Mouse (Mus musculus) ES-Bruce4 (cell line): Measurements from ENCODE around the gene Bdkrb2.

Experiments used
- CTCF ChIP-seq: IDR thresholded peaks from one replicate; pipeline ENCODE4 v1.8.1; 2011; ENCODE audit warnings: low read depth, low read length
- EP300 ChIP-seq: IDR thresholded peaks from 2 replicates; pipeline ENCODE4 v1.6.1; 2011; ENCODE audit warnings: low read depth, low read length; ENCODE audit not compliant: insufficient read depth
- POLR2A ChIP-seq: IDR thresholded peaks from one replicate; pipeline ENCODE4 v1.8.1; 2011; ENCODE audit warnings: low read length; ENCODE audit not compliant: insufficient read depth

DNA sequence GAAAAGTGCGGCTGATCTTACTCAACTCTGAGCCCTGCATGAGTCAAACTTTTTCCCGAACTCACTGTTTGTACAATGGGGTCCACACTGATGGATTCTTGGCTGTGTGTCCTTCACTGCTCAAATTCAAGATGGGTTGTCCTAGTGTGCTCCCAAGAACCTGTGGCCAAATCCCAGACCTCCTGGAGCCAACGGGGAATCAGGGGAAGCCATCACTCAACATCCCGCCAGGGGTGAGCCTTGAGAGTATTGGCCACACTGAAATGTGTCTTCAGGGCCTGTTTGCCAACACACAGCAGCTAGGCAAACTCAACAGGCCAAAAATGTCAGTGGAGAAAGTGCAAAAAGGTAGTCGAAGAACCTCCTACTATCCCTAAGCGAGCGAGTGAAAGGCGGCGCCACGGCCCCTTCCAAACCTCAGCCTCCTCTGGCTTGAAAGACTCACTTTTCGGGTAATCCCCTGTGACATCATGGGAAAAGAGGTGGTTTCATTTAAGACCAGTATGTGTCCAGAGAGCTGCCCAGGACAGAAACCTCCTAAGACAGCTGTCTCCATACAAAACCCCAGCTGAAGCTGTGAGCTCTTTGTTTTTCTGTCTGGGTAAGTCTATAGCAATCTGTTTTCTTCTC lies 39.7 kb downstream of the Bdkrb2 start, which contains the start of gene Bdkrb1:
- TF ChIP-seq CTCF = no peak
- TF ChIP-seq POLR2A = no peak
- TF ChIP-seq EP300 = no peak
